Mouse (Mus musculus): ENCODE measurements around the gene Foxe3. TPM values are rescaled to one million over a fixed set of nuclear protein-coding genes. Genes with fewer than 3 reads are reported as not detected.
"Not testable (repeated sequence)": the region's sequence is repeated elsewhere in the genome, so short reads cannot be mapped to it uniquely, and the experiment has no call there.

Foxe3 gene
- total RNA-seq (2017), result not detected in 2 replicates

GRCm38 (mm10) chr4:114925917-114926312, at the start of gene Foxe3:
TSS of gene Foxe3 (minus strand) at chr4:114926013.
- no peak; a peak in 1 of 4 replicates for ATAC-seq (replicated peaks in 1 of 2; ENCODE audit: insufficient read depth in 1 of 2, low FRiP score in 2 of 2, low TSS enrichment in 1 of 2, low read depth in 1 of 2, poor library complexity in 2 of 2, severe bottlenecking in 2 of 2)

DNA sequence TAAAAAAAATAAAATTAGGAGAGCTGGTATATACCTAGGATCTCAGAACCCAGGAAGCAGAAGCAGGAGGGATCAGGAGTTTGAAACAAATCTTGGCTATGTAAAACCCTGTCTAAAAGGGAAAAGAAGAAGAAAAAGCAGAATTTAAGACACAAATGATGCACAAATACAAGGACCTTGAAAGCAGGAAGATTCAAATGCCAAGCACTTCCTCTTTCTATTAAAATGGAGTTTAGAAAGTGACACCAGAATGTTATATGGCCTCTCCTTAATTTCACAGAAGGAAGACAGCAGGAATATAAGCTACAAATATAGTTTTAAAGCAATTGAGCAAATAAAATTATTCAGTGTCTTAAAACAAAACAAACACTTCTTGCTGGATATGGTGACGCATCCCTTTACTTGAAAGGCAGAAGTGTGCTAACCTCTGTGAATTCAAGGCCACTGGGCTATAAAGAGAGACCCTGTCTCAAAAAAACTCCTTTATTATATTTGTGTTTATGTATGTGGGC, 47.5 kb upstream of the Foxe3 start:
- peak; percentile 58 to 66; a peak in 3 of 4 replicates for ATAC-seq (replicated peaks in 1 of 2; ENCODE audit: insufficient read depth in 1 of 2, low FRiP score in 2 of 2, low TSS enrichment in 1 of 2, low read depth in 1 of 2, poor library complexity in 2 of 2, severe bottlenecking in 2 of 2)

- no peak for ATAC-seq (replicated peaks in 1 of 2; ENCODE audit: insufficient read depth in 1 of 2, low FRiP score in 2 of 2, low TSS enrichment in 1 of 2, low read depth in 1 of 2, poor library complexity in 2 of 2, severe bottlenecking in 2 of 2)
Measured at GRCm38 (mm10) chr4:114970736-114971135, 44.9 kb upstream of the Foxe3 start.

- not testable (repeated sequence) for ATAC-seq (replicated peaks in 1 of 2; ENCODE audit: insufficient read depth in 1 of 2, low FRiP score in 2 of 2, low TSS enrichment in 1 of 2, low read depth in 1 of 2, poor library complexity in 2 of 2, severe bottlenecking in 2 of 2)
Measured at GRCm38 (mm10) chr4:114960881-114961280, 35.1 kb upstream of the Foxe3 start.

DNA sequence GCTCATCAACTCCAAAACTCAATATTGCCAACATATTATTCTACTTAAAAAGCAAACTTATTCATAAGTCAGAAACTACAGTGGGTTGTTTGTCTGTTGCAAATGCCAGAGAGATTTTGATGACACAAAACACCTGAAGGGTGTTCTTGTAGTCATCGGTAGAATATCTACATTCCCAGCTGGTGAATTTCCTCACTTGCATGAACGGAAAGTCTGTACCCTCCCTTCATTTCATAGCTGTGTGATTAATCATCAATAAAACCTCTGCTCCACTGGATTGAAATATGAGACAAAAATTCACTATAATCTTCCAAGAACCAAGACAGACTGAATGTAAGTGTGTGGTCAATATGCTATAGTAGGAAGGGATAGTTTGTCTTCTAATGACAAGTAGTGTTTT, 33.7 kb upstream of the Foxe3 start:
- ATAC-seq (replicated peaks in 1 of 2; ENCODE audit: insufficient read depth in 1 of 2, low FRiP score in 2 of 2, low TSS enrichment in 1 of 2, low read depth in 1 of 2, poor library complexity in 2 of 2, severe bottlenecking in 2 of 2), result no peak

- ATAC-seq (replicated peaks in 1 of 2; ENCODE audit: insufficient read depth in 1 of 2, low FRiP score in 2 of 2, low TSS enrichment in 1 of 2, low read depth in 1 of 2, poor library complexity in 2 of 2, severe bottlenecking in 2 of 2), result no peak
Measured at GRCm38 (mm10) chr4:114958786-114959185, 33.0 kb upstream of the Foxe3 start.

DNA sequence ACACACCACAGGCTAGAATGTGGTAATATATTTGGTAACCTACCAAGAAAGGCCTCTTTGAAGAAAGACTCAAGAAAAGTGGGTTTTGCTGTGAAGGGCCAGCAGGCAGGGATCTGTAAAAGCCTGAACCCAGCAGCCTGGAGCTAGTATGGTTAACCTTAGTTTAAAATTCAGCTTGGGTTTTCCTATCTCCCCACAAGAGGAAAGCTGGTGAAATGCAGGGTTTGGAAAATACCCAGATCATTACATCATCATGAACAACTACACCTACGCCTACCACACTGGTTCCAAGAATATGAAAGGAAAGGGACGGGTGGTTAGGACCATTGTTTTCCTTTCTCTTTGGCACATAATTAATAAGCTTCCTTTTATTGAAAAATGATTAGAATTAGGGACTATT, 32.4 kb upstream of the Foxe3 start:
- ATAC-seq (replicated peaks in 1 of 2; ENCODE audit: insufficient read depth in 1 of 2, low FRiP score in 2 of 2, low TSS enrichment in 1 of 2, low read depth in 1 of 2, poor library complexity in 2 of 2, severe bottlenecking in 2 of 2), result no peak

GRCm38 (mm10) chr4:114957403-114957802, 31.6 kb upstream of the Foxe3 start:
- ATAC-seq (replicated peaks in 1 of 2; ENCODE audit: insufficient read depth in 1 of 2, low FRiP score in 2 of 2, low TSS enrichment in 1 of 2, low read depth in 1 of 2, poor library complexity in 2 of 2, severe bottlenecking in 2 of 2), result no peak

DNA sequence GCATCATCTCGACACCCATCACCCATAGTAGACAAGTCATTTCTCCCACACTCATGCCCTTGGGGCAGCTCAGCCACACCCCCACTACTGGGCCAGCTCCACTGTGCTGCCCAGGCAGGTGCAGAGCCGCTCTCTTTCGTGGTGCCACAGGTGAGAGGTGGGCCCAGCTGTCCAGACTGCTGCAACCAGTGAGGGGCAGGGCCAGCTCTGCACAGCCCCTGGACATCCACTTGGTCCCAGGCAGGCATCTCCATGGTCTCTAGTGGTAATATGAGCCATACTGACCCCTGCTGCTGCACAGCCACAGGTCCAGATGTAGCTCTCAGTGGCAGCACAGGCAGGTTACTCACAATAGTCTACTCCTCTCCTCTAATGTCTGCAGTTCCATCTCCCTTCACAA, 27.4 kb upstream of the Foxe3 start:
- ATAC-seq (replicated peaks in 1 of 2; ENCODE audit: insufficient read depth in 1 of 2, low FRiP score in 2 of 2, low TSS enrichment in 1 of 2, low read depth in 1 of 2, poor library complexity in 2 of 2, severe bottlenecking in 2 of 2), result no peak

- ATAC-seq (replicated peaks in 1 of 2; ENCODE audit: insufficient read depth in 1 of 2, low FRiP score in 2 of 2, low TSS enrichment in 1 of 2, low read depth in 1 of 2, poor library complexity in 2 of 2, severe bottlenecking in 2 of 2), result no peak
Measured at GRCm38 (mm10) chr4:114947852-114948481, 22.2 kb upstream of the Foxe3 start.

DNA sequence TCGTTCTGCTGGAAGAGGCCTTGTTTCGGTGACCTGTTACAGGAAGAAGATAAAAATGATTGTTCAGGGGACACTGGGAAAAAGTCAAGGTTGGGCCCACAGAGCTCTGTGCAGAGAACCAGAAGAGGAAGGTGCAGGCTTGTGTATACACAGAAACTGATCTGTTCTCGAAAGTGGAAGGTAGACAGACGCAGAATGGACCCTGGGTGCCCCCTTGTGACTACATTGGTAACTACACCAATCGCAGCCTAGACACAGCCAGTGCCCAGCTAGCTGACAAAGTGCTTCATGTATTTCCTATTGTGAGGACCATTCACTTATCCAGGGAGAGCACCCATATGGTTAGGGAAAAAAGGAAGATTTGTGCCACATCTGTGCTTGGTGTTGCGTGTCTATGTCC, 21.6 kb upstream of the Foxe3 start:
- peak; percentile 94 to 98 for ATAC-seq (replicated peaks in 1 of 2; ENCODE audit: insufficient read depth in 1 of 2, low FRiP score in 2 of 2, low TSS enrichment in 1 of 2, low read depth in 1 of 2, poor library complexity in 2 of 2, severe bottlenecking in 2 of 2)

GRCm38 (mm10) chr4:114946416-114946815, 20.6 kb upstream of the Foxe3 start:
- no peak for ATAC-seq (replicated peaks in 1 of 2; ENCODE audit: insufficient read depth in 1 of 2, low FRiP score in 2 of 2, low TSS enrichment in 1 of 2, low read depth in 1 of 2, poor library complexity in 2 of 2, severe bottlenecking in 2 of 2)

DNA sequence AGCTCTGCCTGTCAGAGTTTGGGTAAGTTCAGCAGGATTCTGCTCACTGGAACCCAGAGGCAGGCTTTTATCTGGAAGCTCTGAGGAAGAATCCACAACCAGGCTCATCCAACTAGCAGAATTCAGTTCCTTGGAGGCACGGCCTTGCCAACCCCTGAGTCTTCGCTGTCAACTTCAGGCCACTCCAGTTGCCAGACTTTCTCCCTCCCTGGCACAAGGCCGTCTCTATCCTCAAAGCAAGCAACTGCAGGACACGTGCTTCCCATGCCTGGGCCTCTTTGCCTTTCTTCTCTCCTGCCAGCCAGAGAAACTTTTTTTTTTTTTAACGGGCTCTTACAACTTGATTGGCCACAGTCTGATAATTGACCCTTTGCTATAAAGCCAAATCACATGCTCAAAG, 19.2 kb upstream of the Foxe3 start:
- ATAC-seq (replicated peaks in 1 of 2; ENCODE audit: insufficient read depth in 1 of 2, low FRiP score in 2 of 2, low TSS enrichment in 1 of 2, low read depth in 1 of 2, poor library complexity in 2 of 2, severe bottlenecking in 2 of 2), result no peak

GRCm38 (mm10) chr4:114942583-114942982, 16.8 kb upstream of the Foxe3 start:
- no peak for ATAC-seq (replicated peaks in 1 of 2; ENCODE audit: insufficient read depth in 1 of 2, low FRiP score in 2 of 2, low TSS enrichment in 1 of 2, low read depth in 1 of 2, poor library complexity in 2 of 2, severe bottlenecking in 2 of 2)

GRCm38 (mm10) chr4:114942112-114942511, 16.3 kb upstream of the Foxe3 start:
- ATAC-seq (replicated peaks in 1 of 2; ENCODE audit: insufficient read depth in 1 of 2, low FRiP score in 2 of 2, low TSS enrichment in 1 of 2, low read depth in 1 of 2, poor library complexity in 2 of 2, severe bottlenecking in 2 of 2), result peak in 1 of 2 experiments; percentile 18; a peak in 1 of 4 replicates

GRCm38 (mm10) chr4:114941311-114941710, 15.5 kb upstream of the Foxe3 start:
- ATAC-seq (replicated peaks in 1 of 2; ENCODE audit: insufficient read depth in 1 of 2, low FRiP score in 2 of 2, low TSS enrichment in 1 of 2, low read depth in 1 of 2, poor library complexity in 2 of 2, severe bottlenecking in 2 of 2), result no peak

DNA sequence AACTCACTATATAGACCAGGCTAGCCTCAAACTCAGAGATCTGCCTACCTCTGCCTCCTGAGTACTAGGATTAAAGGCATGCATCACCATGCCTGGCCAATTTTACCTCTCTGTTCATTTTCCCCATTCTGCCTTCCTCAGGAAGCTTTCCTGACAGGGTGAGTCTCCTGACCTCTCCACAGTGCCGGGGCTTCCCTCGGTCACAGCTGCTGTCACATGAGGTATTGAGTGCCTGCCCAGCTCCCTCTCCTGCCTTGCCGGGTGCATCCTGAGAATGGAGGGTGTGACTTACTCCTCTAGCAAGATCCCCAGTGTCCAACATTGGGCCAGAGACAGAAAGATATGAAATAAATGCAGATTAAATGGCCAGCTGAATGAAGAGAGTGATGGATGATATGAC, 12.4 kb upstream of the Foxe3 start:
- no peak for ATAC-seq (replicated peaks in 1 of 2; ENCODE audit: insufficient read depth in 1 of 2, low FRiP score in 2 of 2, low TSS enrichment in 1 of 2, low read depth in 1 of 2, poor library complexity in 2 of 2, severe bottlenecking in 2 of 2)

GRCm38 (mm10) chr4:114937459-114938047, 11.7 kb upstream of the Foxe3 start:
- ATAC-seq (replicated peaks in 1 of 2; ENCODE audit: insufficient read depth in 1 of 2, low FRiP score in 2 of 2, low TSS enrichment in 1 of 2, low read depth in 1 of 2, poor library complexity in 2 of 2, severe bottlenecking in 2 of 2), result no peak

DNA sequence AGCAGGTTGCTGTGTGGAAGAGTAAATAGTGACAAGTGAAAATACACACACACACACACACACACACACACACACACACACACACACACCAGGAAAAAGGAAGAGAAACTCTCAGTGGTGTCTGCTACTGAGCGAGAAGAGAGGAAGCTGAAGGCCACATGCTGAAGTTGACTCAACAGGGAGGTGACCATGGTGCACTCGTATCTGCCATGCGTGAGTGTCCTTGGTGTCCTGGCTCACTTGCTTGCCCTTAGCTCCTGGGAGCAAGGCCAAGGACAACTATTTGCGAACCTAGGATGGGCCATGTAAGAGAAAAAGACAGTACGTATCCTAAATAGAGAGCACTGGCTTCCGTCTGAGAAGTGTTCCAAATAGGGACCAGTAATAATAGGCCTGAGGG, 8.4 kb upstream of the Foxe3 start:
- ATAC-seq (replicated peaks in 1 of 2; ENCODE audit: insufficient read depth in 1 of 2, low FRiP score in 2 of 2, low TSS enrichment in 1 of 2, low read depth in 1 of 2, poor library complexity in 2 of 2, severe bottlenecking in 2 of 2), result no peak

Measured in hematopoietic stem cell, adult 5-6 weeks (primary cell).